Mouse (Mus musculus): ENCODE results near the gene Mto1. TPM values are rescaled to one million over a fixed set of nuclear protein-coding genes. Genes with fewer than 3 reads are reported as not detected.

Mto1 gene
- total and polyA plus RNA-seq, 2 experiments from 2014 or later, result 21.8 to 22.4 TPM

DNA sequence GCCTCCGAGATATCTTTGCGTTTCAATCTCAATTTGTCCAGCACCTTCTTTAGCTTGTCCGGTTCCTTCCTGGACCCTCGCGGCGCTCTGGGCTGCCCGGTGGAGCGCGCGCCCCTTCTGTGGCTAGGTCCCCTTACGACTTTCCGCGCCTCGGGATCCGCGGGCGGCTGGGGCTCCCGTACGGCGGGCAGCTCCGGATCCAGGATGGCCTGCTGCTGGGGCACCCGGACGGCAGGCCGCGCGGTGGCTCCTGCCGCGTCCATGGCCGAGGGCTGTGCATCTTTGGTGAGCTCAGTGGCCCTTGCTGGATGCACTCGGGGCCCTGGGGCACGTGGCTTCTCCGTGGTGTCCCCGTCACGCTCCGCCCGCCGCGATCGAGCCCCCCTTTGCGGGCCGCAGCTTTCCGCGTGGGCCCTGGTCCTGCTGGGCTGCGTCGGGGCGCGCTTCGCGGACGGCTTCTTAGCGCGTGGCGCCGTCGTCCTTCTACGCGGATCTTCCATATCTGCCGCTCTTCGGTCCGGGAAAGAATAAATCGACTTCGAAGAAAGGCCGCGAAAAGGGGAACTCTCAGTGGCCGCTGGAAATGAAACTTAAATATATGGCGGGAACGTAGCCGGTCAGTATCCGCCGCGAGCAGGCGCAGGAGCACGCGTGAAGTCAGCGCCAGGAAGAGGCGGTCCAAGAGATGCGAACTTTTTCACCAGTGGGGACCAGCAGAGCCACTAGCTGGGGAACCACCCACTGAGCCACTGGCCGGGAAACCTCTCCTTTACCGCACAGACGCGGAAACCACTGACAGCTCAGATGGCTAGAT, 5.2 kb upstream of the Mto1 start, which contains the start of gene Cgas:
TSS of gene Cgas (minus strand) at position 659 of the 814 bp plus-strand sequence.
- Histone ChIP-seq H3K9me3 (replicated peaks; ENCODE audit: control insufficient read depth, low read length) (no peaks in the 10 kb centered on the region), H3K9ac (replicated peaks; ENCODE audit: low read depth, low read length) (peak within 1 kb of the TSS; percentile 22), H3K4me2 (ENCODE audit: low read depth, low read length) (peak within 1 kb of the TSS; percentile 68), H3K27ac (ENCODE audit: low read depth) (no peak within 1 kb of the TSS), H3K4me3 (ENCODE audit: low read depth, low read length) (peak within 1 kb of the TSS; percentile 56), H3K27me3 (ENCODE audit: control insufficient read depth, insufficient read depth, low read length) (peaks cover 44% of the 10 kb centered on the region), H3K4me1 (ENCODE audit: control insufficient read depth, insufficient read depth) (no peaks in the 10 kb centered on the region), H3K36me3 (replicated peaks; ENCODE audit: control insufficient read depth, insufficient read depth, low read length) (no peaks in the 10 kb centered on the region)
- 1% methylated on average over 81 of the region's 81 CpGs for WGBS
- peak; percentile 58 for DNase-seq (ENCODE audit: low spot score)
- peak; percentile 64 for ATAC-seq (ENCODE audit: insufficient read depth, low read depth)
- TF ChIP-seq CTCF (IDR thresholded peaks at IDR 0.05; ENCODE audit: low read depth), result no peak
- no peak for TF ChIP-seq EP300 (IDR thresholded peaks at IDR 0.05; ENCODE audit: low read depth)

DNA sequence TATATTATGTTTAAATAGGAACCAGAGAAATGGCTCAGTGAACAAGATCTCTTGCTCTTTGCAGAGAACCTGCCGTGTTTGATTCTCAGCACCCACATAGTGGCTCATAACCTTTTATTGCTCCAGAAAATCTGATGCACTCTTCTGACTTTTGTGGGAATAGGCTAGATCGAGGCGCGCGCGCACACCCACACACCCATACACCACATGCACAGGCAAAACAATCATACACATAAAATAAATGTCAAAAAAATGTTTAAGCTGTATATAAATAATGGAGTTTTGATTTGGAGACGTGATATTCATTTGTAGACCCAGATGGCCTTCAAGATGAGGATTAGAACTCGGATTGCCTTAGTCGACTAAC, 419 bp upstream of the Mto1 start:
- 28% methylated on average over 9 of the region's 9 CpGs for WGBS
- no peak for DNase-seq (ENCODE audit: low spot score)
- peak overlapping the region; percentile 98 for H3K4me3 ChIP-seq (ENCODE audit: low read depth, low read length)
- peaks cover 15% of the 10 kb centered on the region for H3K36me3 ChIP-seq (replicated peaks; ENCODE audit: control insufficient read depth, insufficient read depth, low read length)
- H3K4me2 ChIP-seq (ENCODE audit: low read depth, low read length), result peak overlapping the region; percentile 82
- no peaks in the 10 kb centered on the region for H3K9me3 ChIP-seq (replicated peaks; ENCODE audit: control insufficient read depth, low read length)
- TF ChIP-seq EP300 (IDR thresholded peaks at IDR 0.05; ENCODE audit: low read depth), result no peak
- no peak for TF ChIP-seq CTCF (IDR thresholded peaks at IDR 0.05; ENCODE audit: low read depth)
- H3K4me1 ChIP-seq (ENCODE audit: control insufficient read depth, insufficient read depth), result peaks cover 6% of the 10 kb centered on the region
- no peak overlapping the region for H3K9ac ChIP-seq (replicated peaks; ENCODE audit: low read depth, low read length)
- H3K27me3 ChIP-seq (ENCODE audit: control insufficient read depth, insufficient read depth, low read length), result peaks cover 21% of the 10 kb centered on the region
- ATAC-seq (ENCODE audit: insufficient read depth, low read depth), result no peak
- H3K27ac ChIP-seq (ENCODE audit: low read depth), result no peak overlapping the region

DNA sequence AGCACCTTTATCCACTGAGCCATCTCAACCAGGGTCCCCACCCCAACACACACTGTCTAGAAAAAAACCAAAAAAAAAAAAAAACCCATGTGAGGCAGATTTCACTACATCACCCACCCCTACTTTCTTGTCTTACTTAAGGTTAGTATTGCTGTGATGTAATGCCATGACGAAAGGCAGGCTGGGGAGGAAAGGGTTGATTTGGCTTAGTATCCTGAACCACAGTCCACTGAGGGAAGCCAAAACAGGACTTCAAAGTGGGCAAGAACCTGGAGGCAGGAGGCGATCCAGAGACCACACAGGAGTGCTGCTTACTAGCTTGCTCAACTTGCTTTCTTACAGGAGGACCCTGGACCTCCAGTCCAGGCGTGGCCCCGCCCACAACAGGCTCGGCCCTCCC, 2.4 kb downstream of the Mto1 start:
- WGBS, result 76% methylated on average over 5 of the region's 5 CpGs
- Histone ChIP-seq H3K4me3 (ENCODE audit: low read depth, low read length) (no peak overlapping the region), H3K9ac (replicated peaks; ENCODE audit: low read depth, low read length) (no peak overlapping the region), H3K9me3 (replicated peaks; ENCODE audit: control insufficient read depth, low read length) (no peaks in the 10 kb centered on the region), H3K4me1 (ENCODE audit: control insufficient read depth, insufficient read depth) (peaks cover 6% of the 10 kb centered on the region), H3K36me3 (replicated peaks; ENCODE audit: control insufficient read depth, insufficient read depth, low read length) (peaks cover 35% of the 10 kb centered on the region), H3K27ac (ENCODE audit: low read depth) (no peak overlapping the region), H3K27me3 (ENCODE audit: control insufficient read depth, insufficient read depth, low read length) (no peaks in the 10 kb centered on the region), H3K4me2 (ENCODE audit: low read depth, low read length) (no peak overlapping the region)
- TF ChIP-seq CTCF (IDR thresholded peaks at IDR 0.05; ENCODE audit: low read depth) (no peak), EP300 (IDR thresholded peaks at IDR 0.05; ENCODE audit: low read depth) (no peak)
- ATAC-seq (ENCODE audit: insufficient read depth, low read depth), result no peak
- no peak for DNase-seq (ENCODE audit: low spot score)

DNA sequence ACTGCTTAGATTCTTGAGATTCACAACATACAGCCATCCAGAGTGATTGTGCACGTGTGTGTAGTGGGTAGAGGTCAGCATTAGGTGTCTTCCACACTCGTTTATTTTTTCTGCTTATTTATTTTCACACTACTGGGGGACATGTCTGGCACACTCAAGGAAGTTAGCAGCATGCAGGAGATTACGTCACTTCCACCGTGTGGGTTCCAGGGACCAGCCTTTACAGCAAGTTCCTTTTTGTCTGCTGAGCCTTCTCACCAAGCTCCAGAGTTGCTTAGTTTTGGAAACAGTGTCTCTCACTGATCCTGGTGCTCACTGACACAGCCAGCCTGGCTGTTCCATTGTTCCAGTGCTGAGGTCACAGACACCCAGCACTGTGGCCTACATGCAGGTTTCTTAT, 3.4 kb downstream of the Mto1 start:
- 67% methylated on average over 4 of the region's 4 CpGs for WGBS
- Histone ChIP-seq H3K9ac (replicated peaks; ENCODE audit: low read depth, low read length) (no peak overlapping the region), H3K27ac (ENCODE audit: low read depth) (no peak overlapping the region), H3K27me3 (ENCODE audit: control insufficient read depth, insufficient read depth, low read length) (no peaks in the 10 kb centered on the region), H3K9me3 (replicated peaks; ENCODE audit: control insufficient read depth, low read length) (no peaks in the 10 kb centered on the region), H3K4me1 (ENCODE audit: control insufficient read depth, insufficient read depth) (peaks cover 6% of the 10 kb centered on the region), H3K36me3 (replicated peaks; ENCODE audit: control insufficient read depth, insufficient read depth, low read length) (peaks cover 40% of the 10 kb centered on the region), H3K4me2 (ENCODE audit: low read depth, low read length) (no peak overlapping the region), H3K4me3 (ENCODE audit: low read depth, low read length) (no peak overlapping the region)
- TF ChIP-seq CTCF (IDR thresholded peaks at IDR 0.05; ENCODE audit: low read depth), result no peak
- no peak for TF ChIP-seq EP300 (IDR thresholded peaks at IDR 0.05; ENCODE audit: low read depth)
- no peak for ATAC-seq (ENCODE audit: insufficient read depth, low read depth)
- no peak for DNase-seq (ENCODE audit: low spot score)

DNA sequence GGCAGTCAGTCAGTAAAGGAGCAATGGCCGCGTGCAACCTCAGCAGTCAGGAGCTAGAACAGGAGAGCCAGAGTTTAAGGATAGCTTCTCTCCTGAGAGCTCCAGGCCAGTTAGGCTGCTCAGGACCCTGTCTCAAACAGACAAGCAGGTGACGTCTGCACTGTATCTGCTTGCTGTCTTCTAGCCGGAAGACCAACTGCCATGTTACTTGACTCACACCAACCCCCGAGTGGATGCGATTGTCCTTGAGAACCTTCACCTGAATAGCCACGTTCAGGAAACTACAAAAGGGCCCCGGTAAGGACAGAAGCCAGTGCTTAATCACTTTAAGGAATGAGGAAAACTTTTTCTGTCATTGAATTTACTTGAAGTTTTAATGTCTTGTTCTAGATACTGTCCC, 9.0 kb downstream of the Mto1 start:
- ATAC-seq (ENCODE audit: insufficient read depth, low read depth) (no peak), DNase-seq (ENCODE audit: low spot score) (no peak)
- H3K36me3 ChIP-seq (replicated peaks; ENCODE audit: control insufficient read depth, insufficient read depth, low read length), result peaks cover 78% of the 10 kb centered on the region
- H3K4me1 ChIP-seq (ENCODE audit: control insufficient read depth, insufficient read depth), result no peaks in the 10 kb centered on the region
- no peaks in the 10 kb centered on the region for H3K9me3 ChIP-seq (replicated peaks; ENCODE audit: control insufficient read depth, low read length)
- no peak overlapping the region for H3K4me3 ChIP-seq (ENCODE audit: low read depth, low read length)
- H3K27ac ChIP-seq (ENCODE audit: low read depth), result no peak overlapping the region
- 83% methylated on average over 8 of the region's 8 CpGs for WGBS
- no peak overlapping the region for H3K9ac ChIP-seq (replicated peaks; ENCODE audit: low read depth, low read length)
- H3K27me3 ChIP-seq (ENCODE audit: control insufficient read depth, insufficient read depth, low read length), result no peaks in the 10 kb centered on the region
- no peak overlapping the region for H3K4me2 ChIP-seq (ENCODE audit: low read depth, low read length)
- TF ChIP-seq CTCF (IDR thresholded peaks at IDR 0.05; ENCODE audit: low read depth) (no peak), EP300 (IDR thresholded peaks at IDR 0.05; ENCODE audit: low read depth) (no peak)

DNA sequence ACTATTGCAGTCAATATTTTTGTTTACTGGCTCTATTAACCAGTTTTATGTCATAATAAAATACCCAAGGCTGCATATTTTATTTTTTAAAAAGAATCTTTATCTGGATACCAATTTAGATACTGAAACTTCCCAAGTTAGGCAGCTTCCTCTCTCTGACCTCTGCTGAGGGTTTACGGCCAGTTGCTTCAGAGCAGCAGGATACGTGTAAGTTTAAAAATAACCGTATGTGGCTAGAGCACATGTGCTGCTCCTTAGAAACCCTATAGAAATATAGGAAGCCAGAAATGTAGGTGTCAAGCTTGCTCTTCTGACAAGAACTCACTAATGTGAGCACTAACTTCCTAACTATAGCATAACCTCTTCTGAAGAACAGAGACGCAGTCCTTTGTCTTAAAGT, 15.3 kb downstream of the Mto1 start:
- TF ChIP-seq EP300 (IDR thresholded peaks at IDR 0.05; ENCODE audit: low read depth) (no peak), CTCF (IDR thresholded peaks at IDR 0.05; ENCODE audit: low read depth) (no peak)
- Histone ChIP-seq H3K4me2 (ENCODE audit: low read depth, low read length) (no peak overlapping the region), H3K4me3 (ENCODE audit: low read depth, low read length) (no peak overlapping the region), H3K36me3 (replicated peaks; ENCODE audit: control insufficient read depth, insufficient read depth, low read length) (peaks cover 81% of the 10 kb centered on the region), H3K9ac (replicated peaks; ENCODE audit: low read depth, low read length) (no peak overlapping the region), H3K9me3 (replicated peaks; ENCODE audit: control insufficient read depth, low read length) (no peaks in the 10 kb centered on the region), H3K4me1 (ENCODE audit: control insufficient read depth, insufficient read depth) (no peaks in the 10 kb centered on the region), H3K27me3 (ENCODE audit: control insufficient read depth, insufficient read depth, low read length) (no peaks in the 10 kb centered on the region), H3K27ac (ENCODE audit: low read depth) (no peak overlapping the region)
- DNase-seq (ENCODE audit: low spot score) (no peak), ATAC-seq (ENCODE audit: insufficient read depth, low read depth) (no peak)
- 57% methylated on average over 4 of the region's 4 CpGs for WGBS

All from heart, postnatal 0 days (tissue).